Mouse (Mus musculus) forebrain, embryonic 16.5 days (tissue): ENCODE results near the gene Acad12. TPM values are rescaled to one million over a fixed set of nuclear protein-coding genes. Genes with fewer than 3 reads are reported as not detected.

Experiments used
- ATAC-seq: fragments of 200-750 bp; cut with Nextera tagmentation; 2 replicates; pipeline ENCODE4 v1.8.0; 2017; ENCODE audit warnings: mild to moderate bottlenecking, moderate library complexity
- H3K27ac ChIP-seq: fragments of 300-500 bp; sonication (generic); 2 replicates; pipeline ENCODE4 v1.5.1; 2014; ENCODE audit warnings: low read length, control low read depth
- H3K27me3 ChIP-seq: fragments of 300-500 bp; sonication (generic); replicated peaks from 2 replicates; pipeline ENCODE4 v1.6.1; 2014; ENCODE audit warnings: low read length; ENCODE audit not compliant: control insufficient read depth, insufficient read depth
- H3K36me3 ChIP-seq: fragments of 300-500 bp; sonication (generic); 2 replicates; pipeline ENCODE4 v1.6.1; 2014; ENCODE audit not compliant: control insufficient read depth, insufficient read depth
- H3K4me1 ChIP-seq: fragments of 300-500 bp; sonication (generic); replicated peaks from 2 replicates; pipeline ENCODE4 v1.6.1; 2014; ENCODE audit warnings: low read length; ENCODE audit not compliant: control insufficient read depth, insufficient read depth
- H3K4me2 ChIP-seq: fragments of 300-500 bp; sonication (generic); 2 replicates; pipeline ENCODE4 v1.6.1; 2014; ENCODE audit warnings: mild to moderate bottlenecking, low read length, control low read depth
- H3K4me3 ChIP-seq: fragments of 300-500 bp; sonication (generic); replicated peaks from 2 replicates; pipeline ENCODE4 v1.5.1; 2014; ENCODE audit warnings: mild to moderate bottlenecking, low read length, control low read depth
- H3K9ac ChIP-seq: fragments of 300-500 bp; sonication (generic); replicated peaks from 2 replicates; pipeline ENCODE4 v1.6.1; 2014; ENCODE audit warnings: low read depth, low read length, control low read depth
- H3K9me3 ChIP-seq: fragments of 300-500 bp; sonication (generic); 2 replicates; pipeline ENCODE4 v1.6.1; 2016; ENCODE audit warnings: low read length; ENCODE audit not compliant: control insufficient read depth
- WGBS: fragments of 180-500 bp; shearing (Covaris S2); extraction: QIAGEN DNeasy Blood & Tissue Kit; methylation state at CpG from one replicate; pipeline ENCODE4 v1.1.7; 2014; 5-methylcytosine and 5-hydroxymethylcytosine counted together
- polyA plus RNA-seq: library from polyadenylated mRNA; unstranded; fragments of >200 nt; fragmentation: Nextera tagmentation; extraction: Ambion mirVana; gene quantifications from 2 replicates; pipeline ENCODE4 v1.2.1, GENCODE M21; 2015

Gene Acad12
- polyA plus RNA-seq, 1 experiment from 2014 or later, result 1.2 TPM

DNA sequence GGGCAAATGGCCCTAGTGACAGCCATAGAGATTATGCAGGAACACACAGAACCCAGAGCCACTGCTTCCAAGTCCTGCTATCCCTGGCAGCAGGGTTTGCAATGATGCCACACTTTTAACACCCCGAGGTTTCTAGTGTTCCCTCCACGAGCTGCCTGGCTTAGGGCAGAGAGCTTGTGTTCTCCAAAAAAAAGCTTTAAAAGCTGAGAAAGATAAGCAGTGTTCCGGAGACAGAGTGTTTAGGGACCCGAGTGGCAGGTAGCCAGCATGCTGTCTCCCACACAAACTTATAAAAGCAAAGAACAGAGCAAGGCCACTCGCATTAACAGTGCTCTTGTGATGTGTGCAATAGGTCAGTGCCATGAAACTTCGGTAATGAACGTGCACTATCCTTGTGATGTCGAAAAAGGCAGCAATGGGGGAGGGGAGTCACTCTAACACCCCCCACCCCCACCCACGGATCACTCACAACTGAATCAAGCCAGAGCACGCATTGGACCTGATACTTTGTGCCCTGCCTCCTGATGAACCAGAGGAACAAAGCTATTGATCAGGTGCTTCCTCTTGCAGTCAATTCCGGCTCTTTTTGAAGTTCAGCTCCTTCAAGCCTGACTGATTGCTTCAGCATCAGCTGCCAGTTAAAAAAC, 27.2 kb downstream of the Acad12 start:
- WGBS, result 75% methylated on average over 11 of the region's 11 CpGs
- no peak overlapping the region for H3K4me2 ChIP-seq
- no peak overlapping the region for H3K9ac ChIP-seq
- no peaks in the 10 kb centered on the region for H3K27me3 ChIP-seq
- H3K27ac ChIP-seq, result no peak overlapping the region
- H3K9me3 ChIP-seq, result no peaks in the 10 kb centered on the region
- peaks cover 16% of the 10 kb centered on the region for H3K4me1 ChIP-seq
- no peaks in the 10 kb centered on the region for H3K36me3 ChIP-seq
- H3K4me3 ChIP-seq, result no peak overlapping the region
- ATAC-seq, result no peak

DNA sequence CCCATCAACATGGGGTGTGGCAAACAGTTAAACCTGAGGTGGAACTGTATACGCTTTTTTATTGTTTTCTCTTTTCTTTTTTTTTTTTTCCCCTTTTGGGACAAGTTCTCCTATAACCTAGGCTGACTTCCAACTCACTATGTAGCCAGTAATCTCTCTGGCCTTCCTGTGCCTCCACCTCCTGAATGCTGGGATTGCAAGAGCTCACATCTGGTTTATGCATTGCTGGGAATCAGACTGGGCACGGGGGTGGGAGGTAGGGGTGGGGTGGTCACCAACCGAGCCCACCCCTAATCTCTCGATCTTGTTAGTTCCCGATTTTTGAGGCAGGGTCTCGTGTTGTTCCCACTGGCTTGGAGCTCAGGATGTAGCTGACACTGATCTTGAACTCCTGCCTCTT, 28.8 kb downstream of the Acad12 start:
- no peaks in the 10 kb centered on the region for H3K27me3 ChIP-seq
- H3K36me3 ChIP-seq, result no peaks in the 10 kb centered on the region
- no peak overlapping the region for H3K27ac ChIP-seq
- H3K4me2 ChIP-seq, result no peak overlapping the region
- WGBS, result 92% methylated on average over 6 of the region's 6 CpGs
- H3K4me1 ChIP-seq, result peaks cover 16% of the 10 kb centered on the region
- H3K9ac ChIP-seq, result no peak overlapping the region
- ATAC-seq, result no peak
- no peak overlapping the region for H3K4me3 ChIP-seq
- no peaks in the 10 kb centered on the region for H3K9me3 ChIP-seq

DNA sequence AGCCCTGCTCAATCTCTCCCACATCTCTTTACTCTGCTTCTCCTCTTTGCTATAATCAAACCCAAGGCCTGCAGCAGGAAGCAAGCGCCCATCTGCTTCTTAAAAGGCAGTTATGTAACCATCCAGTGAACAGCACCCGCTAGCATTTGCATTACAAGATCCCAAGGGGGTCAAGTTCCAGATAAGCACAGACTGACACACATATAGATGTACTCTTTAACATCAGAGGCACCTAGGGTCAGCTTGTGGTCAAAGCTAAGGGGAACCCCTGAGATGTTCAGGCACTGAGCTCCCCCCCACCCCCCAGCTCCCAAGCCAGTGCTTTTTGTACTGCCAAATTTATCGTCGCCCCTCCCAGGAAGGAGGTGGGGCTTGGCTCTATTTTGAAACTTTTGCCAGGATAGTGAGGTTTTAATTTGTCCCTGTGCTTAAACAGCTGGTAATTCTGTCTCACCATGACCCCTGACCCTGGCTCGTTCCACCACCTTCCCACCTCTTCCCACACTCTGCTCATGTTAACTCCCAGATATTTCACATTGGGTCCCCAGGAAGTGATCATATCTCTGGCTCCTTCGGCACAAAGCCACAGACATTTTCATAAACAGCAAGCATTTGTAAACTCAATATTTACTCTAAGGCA, 32.2 kb downstream of the Acad12 start:
- Histone ChIP-seq H3K4me2 (no peak overlapping the region), H3K4me3 (no peak overlapping the region), H3K27ac (no peak overlapping the region), H3K27me3 (no peaks in the 10 kb centered on the region), H3K9ac (no peak overlapping the region), H3K9me3 (no peaks in the 10 kb centered on the region), H3K36me3 (no peaks in the 10 kb centered on the region), H3K4me1 (no peaks in the 10 kb centered on the region)
- ATAC-seq, result no peak
- 77% methylated on average over 6 of the region's 6 CpGs for WGBS

DNA sequence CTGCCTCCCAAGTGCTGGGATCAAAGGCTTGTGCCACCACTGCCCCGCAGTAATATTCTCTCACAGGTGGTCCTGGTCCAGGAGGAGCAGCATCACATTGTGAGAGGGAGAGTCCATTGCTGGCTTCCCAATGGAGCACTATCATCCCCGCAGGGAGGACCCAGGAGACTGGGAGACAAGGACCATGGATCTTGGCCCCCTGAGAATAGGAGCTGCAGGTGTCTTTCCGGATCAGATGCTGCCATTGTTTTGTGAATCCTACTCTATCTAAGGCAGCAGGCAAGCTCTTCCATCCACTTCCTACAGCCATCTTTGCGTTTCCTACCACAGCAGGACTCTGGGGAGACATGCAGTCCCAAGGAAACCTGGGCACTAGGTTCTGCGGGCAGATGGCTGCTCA, 33.0 kb downstream of the Acad12 start:
- Histone ChIP-seq H3K36me3 (no peaks in the 10 kb centered on the region), H3K4me2 (no peak overlapping the region), H3K27ac (no peak overlapping the region), H3K9ac (no peak overlapping the region), H3K9me3 (no peaks in the 10 kb centered on the region), H3K4me1 (no peaks in the 10 kb centered on the region), H3K4me3 (no peak overlapping the region), H3K27me3 (no peaks in the 10 kb centered on the region)
- ATAC-seq, result no peak
- WGBS, result 82% methylated on average over 5 of the region's 5 CpGs

DNA sequence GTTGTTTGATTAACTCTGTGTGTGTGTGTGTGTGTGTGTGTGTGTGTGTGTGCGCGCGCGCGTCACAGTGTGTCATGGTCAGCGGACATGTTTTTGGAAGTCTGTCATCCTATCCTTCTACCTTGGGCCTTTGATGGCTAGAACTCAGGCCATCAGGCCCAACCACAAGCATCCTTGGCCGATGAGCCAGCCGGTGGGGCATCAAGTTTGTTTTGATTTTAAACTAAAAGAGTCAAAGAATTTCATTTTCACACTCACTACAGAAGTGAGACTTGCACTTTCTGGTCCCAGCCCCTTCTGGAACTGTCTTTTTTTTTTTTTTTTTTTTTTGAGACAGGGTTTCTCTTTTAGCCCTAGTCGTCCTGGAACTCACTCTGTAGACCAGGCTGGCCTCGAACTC, 33.7 kb downstream of the Acad12 start:
- no peak overlapping the region for H3K4me2 ChIP-seq
- H3K27me3 ChIP-seq, result no peaks in the 10 kb centered on the region
- H3K27ac ChIP-seq, result no peak overlapping the region
- no peak for ATAC-seq
- H3K4me1 ChIP-seq, result no peaks in the 10 kb centered on the region
- 96% methylated on average over 10 of the region's 10 CpGs for WGBS
- H3K9ac ChIP-seq, result no peak overlapping the region
- 0 out of 2 replicates have a peak, but pooled peaks cover 3% of the 10 kb centered on the region for H3K36me3 ChIP-seq
- no peaks in the 10 kb centered on the region for H3K9me3 ChIP-seq
- H3K4me3 ChIP-seq, result no peak overlapping the region

DNA sequence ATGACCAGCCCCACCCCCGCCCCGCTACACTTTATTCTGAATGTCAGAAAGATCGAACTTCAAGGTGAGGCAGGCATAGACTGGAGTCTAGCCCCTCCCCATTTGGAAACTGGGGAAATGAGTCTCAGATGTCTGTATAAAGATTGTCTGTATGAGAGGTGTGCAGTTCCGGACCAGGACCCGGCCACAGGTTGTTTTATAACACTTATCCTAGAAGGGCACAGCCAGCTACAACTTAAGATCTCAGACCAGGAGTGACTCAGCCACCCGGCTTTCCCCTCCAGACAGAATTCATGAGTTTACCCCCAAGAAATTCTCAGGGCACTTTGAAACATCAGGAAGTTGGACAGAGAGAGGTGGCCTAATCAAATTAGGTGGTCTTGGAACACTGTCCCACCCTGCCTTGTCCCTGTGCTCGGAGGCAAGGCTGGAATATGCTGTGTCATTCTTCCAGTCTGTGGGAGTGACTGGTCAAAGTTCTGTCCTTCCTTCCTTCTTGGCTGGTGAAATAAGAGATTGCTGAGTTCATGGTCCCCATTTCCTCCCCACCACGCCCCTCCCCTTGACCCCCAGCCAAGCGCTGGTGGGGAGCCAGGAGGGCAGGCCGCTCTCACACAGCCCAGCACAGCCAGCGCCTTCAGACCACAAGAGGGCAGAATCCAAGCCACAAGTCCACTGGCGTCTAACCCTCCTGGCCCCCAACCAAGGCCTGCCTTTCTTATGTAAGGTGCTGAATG, 34.8 kb downstream of the Acad12 start:
- ATAC-seq, result no peak
- Histone ChIP-seq H3K9me3 (no peaks in the 10 kb centered on the region), H3K4me1 (no peaks in the 10 kb centered on the region), H3K4me3 (no peak overlapping the region), H3K27me3 (no peaks in the 10 kb centered on the region), H3K4me2 (no peak overlapping the region), H3K36me3 (0 out of 2 replicates have a peak, but pooled peaks cover 3% of the 10 kb centered on the region), H3K27ac (no peak overlapping the region), H3K9ac (no peak overlapping the region)
- WGBS, result 66% methylated on average over 11 of the region's 12 CpGs

DNA sequence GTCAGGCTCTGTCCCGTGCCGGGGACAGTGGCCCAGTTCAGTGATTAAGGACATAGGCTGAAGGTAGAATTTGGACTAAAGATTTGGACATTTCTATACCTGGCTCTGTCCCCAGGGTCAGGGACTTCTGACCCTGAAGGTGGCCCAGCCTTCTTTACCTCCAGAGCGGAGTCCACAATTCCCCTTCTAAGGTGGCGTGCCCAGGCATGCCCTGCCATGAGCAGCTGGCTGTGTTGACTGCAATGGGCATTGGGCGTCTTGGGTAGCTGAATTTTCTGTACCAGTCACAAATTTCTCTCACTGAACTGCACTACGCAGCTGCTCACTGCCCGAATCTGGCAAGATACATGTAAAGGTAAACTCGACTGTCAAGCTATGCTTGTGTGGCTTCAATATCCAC, 36.8 kb downstream of the Acad12 start:
- Histone ChIP-seq H3K27me3 (no peaks in the 10 kb centered on the region), H3K4me2 (no peak overlapping the region), H3K4me3 (no peak overlapping the region), H3K36me3 (0 out of 2 replicates have a peak, but pooled peaks cover 3% of the 10 kb centered on the region), H3K4me1 (no peaks in the 10 kb centered on the region), H3K9ac (no peak overlapping the region), H3K27ac (no peak overlapping the region), H3K9me3 (no peaks in the 10 kb centered on the region)
- ATAC-seq, result no peak
- 94% methylated on average over 8 of the region's 8 CpGs for WGBS

DNA sequence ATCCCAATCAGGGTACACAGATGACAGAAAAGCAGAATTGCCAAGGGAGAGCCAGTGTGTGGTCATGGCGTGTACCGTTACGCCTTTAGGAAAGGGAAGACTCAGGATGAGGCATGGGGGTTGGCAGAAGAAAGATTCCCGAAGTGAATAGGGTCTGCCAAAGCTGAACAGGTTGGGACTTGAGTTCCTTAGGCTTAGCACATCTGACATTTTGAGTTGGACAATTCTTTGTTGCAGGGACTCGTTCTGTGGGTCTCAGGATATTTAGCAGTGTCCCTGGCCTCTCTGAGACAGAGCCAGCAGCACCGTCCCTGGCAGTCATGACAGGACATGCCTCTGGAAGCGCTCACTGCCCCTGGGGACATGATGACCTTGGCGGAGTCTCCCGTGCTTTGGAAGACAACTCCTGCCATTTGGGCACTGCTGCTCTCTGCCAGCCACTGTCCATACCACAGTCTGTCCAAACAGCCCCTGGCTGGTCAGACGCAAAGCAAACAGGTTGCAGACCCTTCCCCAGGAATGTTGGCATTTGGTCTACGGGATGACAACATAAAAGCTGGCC, 41.7 kb downstream of the Acad12 start:
- WGBS, result 92% methylated on average over 11 of the region's 11 CpGs
- no peak for ATAC-seq

DNA sequence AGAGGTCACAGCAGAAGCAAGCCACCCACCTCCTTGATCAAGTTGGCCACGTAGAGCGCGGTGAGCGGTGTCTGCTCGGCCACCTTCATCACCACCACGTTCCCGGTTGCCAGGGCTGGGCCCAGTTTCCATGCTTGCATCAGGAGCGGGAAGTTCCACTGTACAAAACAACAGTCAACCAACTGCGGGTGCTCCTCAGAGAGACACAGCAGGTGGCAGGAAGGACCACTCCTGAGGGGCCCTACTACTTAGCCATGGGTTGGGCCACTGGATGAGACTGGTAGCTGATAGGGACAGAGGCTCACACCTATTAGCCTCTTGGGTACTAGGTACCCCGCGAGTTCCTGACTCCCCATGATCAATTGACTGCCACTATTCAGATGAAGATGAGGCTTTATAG, 42.9 kb downstream of the Acad12 start:
- Histone ChIP-seq H3K4me2 (no peak overlapping the region), H3K4me1 (no peaks in the 10 kb centered on the region), H3K36me3 (peaks cover 5% of the 10 kb centered on the region; the same call in 1 of the 2 replicates), H3K27ac (no peak overlapping the region), H3K27me3 (no peaks in the 10 kb centered on the region), H3K9ac (no peak overlapping the region), H3K4me3 (no peak overlapping the region), H3K9me3 (no peaks in the 10 kb centered on the region)
- no peak for ATAC-seq
- WGBS, result 96% methylated on average over 11 of the region's 11 CpGs

More for the DNA sequence above, 41.7 kb downstream of the Acad12 start:
- no peak overlapping the region for H3K27ac ChIP-seq
- no peaks in the 10 kb centered on the region for H3K4me1 ChIP-seq
- H3K9me3 ChIP-seq, result no peaks in the 10 kb centered on the region
- H3K4me2 ChIP-seq, result no peak overlapping the region
- H3K4me3 ChIP-seq, result no peak overlapping the region
- peaks cover 5% of the 10 kb centered on the region; the same call in 1 of the 2 replicates for H3K36me3 ChIP-seq
- no peaks in the 10 kb centered on the region for H3K27me3 ChIP-seq
- H3K9ac ChIP-seq, result no peak overlapping the region
